Mouse (Mus musculus): ENCODE measurements around the gene Pim3.

Gene Pim3

DNA sequence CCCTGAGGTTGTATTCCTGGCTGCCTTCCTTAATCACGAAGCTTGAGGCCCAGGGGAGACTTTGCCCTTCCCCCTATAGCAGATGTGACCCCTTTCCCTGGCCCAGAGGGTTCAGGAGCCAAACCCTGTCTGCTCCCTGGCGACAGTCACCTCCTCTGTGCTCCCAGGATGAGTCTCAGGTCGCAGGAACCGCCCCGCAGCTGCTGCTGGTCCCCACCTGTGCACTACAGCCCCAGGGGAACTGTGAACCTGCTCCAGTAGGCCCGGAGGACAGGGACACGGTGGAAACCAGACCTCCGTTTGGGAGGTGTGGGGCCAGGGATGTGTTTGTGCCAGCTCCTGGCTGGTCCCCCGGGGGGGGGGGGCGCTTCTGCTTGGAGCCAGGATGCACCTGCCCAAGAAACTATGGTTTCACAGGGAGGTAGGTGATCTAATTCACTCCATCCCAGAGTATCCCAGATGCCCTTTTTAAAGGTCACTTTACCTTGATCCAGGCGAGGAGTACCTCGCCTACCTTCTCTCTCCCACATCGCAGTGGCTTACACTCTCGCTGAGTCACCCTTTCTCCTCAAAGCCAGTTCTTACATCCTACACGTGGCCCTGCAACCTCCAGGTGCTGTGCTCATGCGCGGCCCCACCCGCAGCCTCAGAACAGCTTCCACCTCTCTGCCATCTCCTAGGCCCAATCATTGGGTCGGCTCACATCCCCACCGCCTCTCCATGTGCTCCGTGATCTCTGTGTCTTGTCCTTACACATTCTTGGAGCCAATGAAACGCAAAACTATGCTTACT is 19.5 kb downstream of the Pim3 start:
- DNase-seq (ENCODE audit: low spot score in 2 of 2) = no peak

DNA sequence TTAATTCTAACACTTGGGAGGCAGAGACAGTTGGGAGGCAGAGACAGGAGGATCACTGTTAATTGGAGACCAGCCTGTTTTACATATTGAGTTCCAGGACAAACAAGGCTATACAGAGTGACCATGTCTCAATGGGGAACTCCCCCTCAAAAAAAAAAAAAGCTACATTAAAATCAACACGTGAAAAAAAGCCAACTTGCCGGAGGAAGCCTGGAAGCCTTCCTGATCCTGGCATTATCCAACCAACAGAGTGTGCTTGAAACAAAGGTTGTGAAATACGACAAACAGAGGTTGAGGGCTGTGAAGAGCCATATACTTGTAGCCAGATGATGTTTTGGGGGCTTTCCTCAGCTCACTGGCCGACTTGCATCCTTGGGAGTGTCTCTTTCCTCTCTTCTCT is 20.9 kb downstream of the Pim3 start:
- no peak for DNase-seq (ENCODE audit: low spot score in 2 of 2)

DNA sequence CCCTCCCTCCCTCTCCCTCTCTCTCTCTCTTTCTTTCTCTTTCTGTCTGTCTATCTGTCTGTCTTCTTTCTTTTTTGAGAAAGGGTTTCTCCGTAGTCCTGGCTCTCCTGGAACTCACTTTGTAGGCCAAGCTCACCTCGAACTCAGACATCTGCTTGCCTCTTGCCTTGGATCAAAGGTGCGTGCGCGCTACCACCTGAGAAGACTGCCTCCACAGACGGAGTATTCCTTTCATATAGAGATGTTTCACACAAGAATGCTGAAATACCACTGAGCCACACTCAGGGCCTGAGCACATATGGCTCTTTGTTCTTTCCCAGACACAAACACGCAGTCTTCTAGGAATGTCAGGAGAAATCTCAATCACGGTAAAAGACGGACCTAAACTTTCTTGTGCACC is 21.4 kb downstream of the Pim3 start:
- DNase-seq (ENCODE audit: low spot score in 2 of 2) = no peak

DNA sequence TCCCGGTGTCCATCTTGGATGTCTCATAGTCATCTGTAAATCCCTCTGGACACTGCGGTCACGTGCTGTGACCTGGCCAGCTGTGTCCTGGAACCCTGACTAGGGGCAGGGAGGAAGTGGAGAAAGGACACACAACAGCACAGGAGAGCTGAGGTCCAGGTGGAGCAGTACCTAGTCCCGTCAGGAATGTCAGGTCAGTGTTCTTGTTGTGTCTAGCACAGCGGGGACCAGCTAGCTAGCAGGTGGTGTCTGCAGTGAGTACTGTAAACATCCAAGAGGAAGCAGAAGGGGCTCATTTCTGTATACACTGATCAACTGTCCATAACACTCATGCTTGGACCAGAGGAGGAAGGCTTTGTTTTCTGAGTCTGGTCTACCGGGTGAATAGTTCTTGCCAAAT is 23.4 kb downstream of the Pim3 start:
- DNase-seq (ENCODE audit: low spot score in 2 of 2) = no peak

DNA sequence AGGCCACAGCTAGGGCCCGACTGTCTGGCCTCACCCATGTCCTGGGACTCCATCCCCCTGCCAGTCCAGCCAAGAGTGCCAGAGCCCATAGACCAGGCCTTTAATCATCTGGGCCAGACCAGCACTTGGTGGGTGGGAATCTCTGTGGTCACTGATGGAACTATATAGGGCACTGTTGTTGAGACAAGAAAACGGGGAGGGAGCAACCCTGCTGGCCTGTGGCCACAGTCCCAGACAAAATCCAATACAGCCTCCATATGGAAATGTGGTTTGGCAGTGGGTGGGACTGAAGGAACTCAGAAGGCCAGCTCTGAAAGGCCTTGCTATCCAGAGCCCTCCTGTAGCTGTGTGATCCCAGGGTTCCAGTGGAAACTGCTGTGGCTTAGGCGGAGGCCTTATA is 27.0 kb downstream of the Pim3 start:
- no peak for DNase-seq (ENCODE audit: low spot score in 2 of 2)

DNA sequence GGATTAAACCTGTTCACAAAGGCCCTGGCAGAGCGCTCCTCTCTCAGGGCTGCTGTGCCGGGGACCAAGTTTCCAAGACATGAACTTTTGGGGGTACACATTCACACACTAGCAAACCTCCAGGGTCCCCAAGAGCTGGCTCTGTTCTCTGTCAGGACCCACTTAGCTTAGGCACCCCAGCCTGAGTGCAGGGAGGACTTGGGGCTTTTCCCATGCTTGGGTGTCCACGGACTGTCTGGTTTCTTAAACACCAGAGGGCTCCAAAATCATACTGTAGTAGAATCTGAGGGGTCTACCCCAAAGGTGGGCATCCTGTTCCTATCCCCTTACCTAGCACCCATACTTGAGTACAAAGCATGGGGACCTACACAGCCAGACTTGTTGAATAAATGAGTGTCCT is 28.0 kb downstream of the Pim3 start:
- DNase-seq (ENCODE audit: low spot score in 2 of 2) = no peak

DNA sequence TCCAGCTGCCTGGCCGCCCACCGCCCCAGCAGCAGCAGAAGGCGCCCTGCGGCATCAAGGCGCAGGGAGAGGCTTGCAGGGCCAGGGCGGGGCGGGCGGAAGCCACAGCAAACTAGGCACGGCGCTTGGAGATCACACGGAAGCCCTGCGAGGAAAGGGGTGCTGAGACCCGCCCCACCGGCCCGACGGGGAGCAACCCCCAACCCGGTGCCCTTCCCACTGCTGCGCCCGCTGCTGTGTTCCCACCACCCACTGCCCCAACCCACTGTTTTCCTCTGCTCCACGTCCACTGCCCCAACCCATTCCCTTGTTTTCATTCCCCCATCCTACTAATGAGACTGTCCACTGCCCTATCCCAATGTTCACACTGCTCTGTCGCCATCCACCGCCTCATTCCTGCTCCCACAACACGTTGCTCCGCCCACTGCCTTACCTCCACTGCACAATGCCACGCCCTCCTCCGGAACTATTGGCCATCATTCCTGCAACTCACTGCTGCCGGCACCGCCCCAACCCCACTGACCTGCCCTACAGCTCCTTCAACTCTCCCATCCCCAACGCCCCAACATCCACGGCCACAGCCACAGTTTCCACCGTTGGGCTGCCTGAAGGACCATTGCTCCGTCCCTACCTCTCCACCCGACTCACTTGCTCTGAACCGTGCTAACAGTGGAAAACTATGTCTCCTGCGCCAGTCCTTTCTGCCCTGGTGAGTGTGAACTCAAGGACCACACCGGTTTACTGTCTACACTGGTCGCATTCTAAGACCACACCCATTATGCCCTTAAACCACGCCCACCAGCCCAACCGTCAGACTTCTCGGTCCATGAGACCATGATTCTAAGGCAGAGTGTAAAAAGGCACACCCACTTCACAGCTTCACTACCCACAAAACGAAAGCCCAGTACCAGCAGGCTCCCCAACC is 29.0 kb downstream of the Pim3 start:
- peak; percentile 24 to 75 for DNase-seq (ENCODE audit: low spot score in 2 of 2)

DNA sequence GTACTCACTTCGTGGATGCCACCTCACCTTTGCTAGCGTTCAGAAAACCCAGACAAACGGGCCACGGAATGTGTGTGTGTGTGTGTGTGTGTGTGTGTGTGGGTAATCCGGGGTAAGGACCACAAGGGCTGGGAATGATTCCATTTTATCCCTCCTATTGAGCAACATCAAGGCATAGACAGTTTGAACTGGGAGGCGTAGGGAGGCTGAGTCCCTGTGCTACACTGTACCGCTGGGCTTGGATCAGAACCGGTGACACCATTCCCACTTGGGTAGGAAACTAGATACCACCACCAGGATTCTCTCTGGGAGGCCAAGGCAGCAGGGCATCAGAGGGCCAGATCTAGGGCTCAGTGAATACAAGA is 29.7 kb downstream of the Pim3 start:
- DNase-seq (ENCODE audit: low spot score in 2 of 2) = no peak

DNA sequence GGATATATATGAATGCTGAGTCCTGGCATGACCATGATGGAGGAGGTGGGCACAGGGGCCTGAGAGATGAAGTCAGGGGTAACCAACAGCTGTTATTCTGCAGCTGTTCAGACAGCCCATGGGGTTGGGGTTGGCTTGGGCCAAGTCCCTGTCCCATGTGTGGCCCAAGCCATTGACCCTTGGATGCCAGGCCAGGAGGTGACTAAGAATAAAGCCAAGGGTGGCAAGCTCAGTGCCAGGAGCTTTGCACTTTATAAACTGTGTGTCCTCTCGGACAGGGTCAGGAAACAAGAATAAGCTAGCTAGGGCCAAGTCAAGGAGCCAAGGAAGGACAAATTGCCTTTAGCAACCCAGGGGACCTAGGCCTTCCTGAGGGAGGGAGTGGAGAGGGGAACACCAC is 30.3 kb downstream of the Pim3 start:
- DNase-seq (ENCODE audit: low spot score in 2 of 2) = no peak

DNA sequence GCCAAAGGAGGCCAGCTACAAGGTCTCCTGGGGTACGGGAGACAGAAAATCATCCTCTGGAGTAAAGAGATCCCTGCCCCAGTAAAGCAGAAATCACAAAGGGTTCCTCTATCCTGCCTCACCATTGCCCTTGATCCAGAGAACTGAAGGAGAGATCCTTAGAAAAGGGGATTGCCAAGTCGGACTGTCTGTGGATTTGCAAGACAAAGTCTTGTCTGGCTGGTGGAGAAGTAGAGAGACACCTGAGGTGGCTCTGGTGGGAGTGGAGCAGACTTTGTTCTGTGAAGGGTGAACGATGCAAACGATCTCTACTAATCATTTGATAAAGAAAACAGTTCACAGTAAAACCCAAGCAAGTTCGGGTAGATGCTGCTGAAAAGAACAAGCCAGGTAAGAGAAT is 30.9 kb downstream of the Pim3 start:
- DNase-seq (ENCODE audit: low spot score in 2 of 2) = no peak

DNA sequence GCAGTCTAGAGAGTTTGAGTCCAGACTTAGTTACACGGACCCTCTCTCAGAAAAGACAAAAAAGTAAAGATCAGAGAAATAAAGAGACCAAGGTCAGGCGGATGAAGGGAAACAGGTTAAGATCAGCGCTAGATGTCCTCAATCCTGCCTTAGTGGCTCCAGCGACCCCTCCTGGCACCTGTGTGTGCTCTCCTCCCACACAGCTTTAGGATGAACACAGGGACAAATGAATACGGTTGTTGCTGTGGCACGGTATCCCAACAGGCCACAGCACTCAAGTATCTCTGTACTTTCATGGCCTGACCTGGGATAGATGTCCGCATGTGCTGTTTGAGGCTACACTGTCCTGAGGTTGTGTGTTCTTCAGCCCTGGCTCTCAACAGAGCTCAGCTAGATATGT is 33.1 kb downstream of the Pim3 start:
- DNase-seq (ENCODE audit: low spot score in 2 of 2) = no peak

DNA sequence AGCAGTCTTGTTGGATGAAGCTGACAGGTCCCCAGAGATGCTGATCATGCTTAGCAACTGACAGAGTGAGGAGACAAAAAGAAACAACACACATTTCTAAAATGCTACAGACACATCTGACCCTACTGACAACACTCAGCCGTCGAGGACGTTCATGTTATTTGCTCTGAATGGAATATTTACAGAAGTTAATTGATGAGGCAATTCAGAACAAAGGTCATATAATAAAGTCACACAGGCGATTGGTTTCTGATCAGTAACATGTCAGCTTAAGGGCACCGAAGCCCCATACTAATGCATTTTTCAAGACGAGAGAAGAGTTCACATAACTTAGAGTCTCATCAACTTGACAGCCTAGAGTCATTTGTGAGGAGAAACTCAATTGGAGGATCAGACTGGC is 33.9 kb downstream of the Pim3 start:
- no peak for DNase-seq (ENCODE audit: low spot score in 2 of 2)

DNA sequence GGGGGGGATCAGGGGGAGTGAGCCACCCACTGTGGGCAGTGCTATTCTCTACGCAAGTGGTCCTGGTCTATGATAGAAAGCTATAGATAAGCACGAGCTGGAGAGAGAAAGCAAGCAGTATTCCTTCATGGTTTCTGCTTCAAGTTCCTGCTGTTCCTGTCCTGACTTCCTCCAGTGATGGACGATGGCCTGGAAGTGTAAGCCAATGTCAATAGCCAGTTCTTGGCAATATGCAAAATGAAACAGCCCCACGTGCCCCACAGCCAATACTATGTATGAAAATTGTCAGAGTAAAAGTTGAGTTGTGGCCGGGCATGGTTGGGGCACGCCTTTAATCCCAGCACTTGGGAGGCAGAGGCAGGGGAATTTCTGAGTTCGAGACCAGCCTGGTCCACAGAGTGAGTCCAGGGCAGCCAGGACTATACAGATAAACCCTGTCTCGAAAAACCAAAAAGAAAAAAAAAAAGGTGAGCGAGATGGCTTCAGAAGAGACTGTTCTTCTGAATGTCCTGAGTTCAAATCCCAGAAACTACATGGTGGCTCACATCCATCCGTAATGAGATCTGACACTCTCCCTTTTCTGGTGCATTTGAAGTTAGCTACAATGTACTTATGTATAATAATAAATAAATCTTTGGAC is 34.5 kb downstream of the Pim3 start:
- DNase-seq (ENCODE audit: low spot score in 2 of 2) = no peak

DNA sequence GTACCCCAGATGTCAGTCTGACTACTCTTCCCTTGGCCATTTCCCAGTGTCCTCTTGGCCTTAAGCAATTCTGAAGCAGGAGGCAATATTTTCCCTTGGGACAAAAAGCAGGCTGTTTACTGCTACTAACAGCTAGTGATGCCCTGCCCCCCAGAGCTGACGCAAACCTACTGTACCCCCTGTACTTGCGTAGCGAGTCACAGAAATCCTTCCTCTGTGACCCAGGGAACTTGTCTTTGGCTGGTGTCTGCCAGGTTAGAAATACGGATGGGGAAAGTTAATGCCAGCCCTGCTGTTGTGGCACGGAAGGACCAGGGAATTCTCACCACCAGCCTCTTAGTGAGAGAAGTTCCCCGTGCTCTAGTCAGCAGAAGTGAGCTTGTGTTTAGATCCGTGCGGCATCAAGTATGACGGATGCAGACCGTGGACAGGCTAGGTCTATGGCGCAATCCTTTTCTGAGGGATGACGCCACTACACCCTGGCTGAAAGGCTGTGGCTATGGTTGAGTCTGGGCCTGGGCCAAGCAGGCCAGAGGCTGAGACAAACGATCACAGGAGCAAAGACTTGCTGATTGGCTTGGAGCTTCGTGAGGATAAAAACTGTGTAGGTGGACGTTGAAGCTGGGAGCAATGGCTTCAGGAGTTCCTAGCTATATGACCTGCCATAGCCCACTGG is 40.4 kb downstream of the Pim3 start:
- DNase-seq (ENCODE audit: low spot score in 2 of 2) = no peak

DNA sequence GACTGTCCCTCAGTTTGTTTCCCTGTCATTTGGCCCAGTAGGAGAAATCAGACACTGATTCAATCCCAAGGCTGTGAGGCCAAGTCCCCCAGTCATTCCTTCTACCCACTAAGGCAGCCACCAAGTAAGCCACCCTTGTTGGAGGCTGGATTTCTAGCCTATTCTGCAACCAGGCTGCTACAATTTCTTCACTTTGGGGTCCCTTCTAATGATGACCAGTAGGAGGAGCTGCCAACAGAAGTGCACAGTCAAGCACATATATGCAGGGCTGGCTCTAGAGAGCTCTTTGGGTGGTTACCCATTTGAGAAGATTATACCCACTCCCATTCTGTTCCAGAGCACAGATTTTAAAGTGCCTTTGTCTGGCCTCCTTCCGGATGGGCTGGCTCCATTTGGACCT is 41.1 kb downstream of the Pim3 start:
- no peak for DNase-seq (ENCODE audit: low spot score in 2 of 2)

DNA sequence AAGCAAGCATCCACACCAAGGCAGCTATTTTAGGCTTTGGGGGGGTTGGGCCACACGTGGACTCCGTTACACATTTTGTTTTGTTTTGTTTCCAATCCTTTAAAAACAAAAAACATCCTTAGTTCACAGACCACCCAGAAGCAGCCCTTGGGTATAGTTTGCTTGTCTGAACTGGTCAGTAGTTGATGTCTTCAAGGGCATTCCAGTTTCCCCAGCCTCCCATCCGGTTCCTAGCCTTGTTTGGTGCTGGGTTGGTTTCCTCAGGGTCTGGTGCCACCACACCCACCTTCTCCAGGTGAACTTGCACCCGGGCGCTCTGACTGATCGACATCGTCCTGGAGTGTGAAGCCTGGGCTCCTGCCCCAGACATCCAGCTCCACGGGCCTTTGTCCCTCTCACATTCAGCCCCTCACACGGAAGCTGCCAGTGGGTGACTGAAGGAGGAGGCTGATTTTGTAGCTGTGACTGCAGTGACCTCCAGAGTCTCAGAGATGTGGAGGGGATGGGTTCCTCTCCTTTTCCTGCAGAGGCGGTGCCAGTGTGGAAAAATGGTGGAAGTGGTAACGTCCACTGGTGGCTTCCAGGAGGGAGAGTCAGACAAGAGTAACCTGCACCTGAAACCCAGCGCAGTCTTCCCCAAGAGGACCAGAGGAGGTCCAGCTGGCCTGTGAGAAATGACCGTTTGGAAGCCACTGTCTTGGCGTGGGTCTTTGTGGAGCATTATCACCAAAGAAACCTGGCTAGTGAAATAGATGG is 42.2 kb downstream of the Pim3 start:
- no peak for DNase-seq (ENCODE audit: low spot score in 2 of 2)

DNA sequence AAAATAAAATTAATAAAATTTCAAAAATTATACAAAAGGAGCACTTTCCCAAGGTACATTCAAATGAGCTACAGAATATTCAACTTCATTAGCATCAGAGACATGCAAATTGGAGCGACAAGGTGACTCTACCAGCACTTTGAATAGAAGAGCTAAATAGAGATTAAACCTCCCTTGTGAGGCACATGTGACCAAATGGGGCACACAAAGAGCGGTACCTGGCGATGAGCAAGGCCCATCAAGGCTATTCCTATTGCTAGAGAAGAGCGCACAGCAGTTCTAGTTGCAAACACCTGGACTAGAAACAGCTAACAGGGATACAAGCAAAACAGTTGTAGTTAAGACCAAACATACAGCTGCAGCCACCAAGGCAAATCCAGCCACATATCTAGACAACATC is 44.4 kb downstream of the Pim3 start:
- no peak for DNase-seq (ENCODE audit: low spot score in 2 of 2)

DNA sequence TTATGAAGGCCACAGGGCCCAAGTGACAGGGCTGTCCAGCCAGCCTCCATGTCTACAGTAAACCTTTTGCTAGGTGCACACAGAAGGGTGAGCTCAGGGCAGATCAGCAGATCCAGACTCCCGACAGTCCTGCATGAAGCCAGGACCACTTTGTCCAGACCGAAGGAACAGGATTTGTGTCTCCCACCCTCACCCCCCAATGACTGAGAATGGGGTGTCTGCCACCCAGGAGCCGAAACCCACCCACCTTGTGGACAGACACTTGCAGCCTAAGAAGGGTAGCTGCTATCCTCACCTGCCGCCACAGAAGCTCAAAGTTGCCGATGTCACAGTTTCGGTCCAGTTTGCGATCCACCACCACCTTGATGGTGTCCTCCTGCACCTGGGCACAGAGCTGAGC is 53.1 kb downstream of the Pim3 start:
- no peak for DNase-seq (ENCODE audit: low spot score in 2 of 2)

All from spleen, postnatal 10 days (tissue).